Mouse (Mus musculus): ENCODE data around the gene CK137956. TPM values are rescaled to one million over a fixed set of nuclear protein-coding genes. Genes with fewer than 3 reads are reported as not detected.

CK137956 gene
- polyA plus RNA-seq, 1 experiment from 2014 or later, result not detected

- Histone ChIP-seq H3K4me1 (replicated peaks; ENCODE audit: control insufficient read depth, insufficient read depth) (no peaks in the 10 kb centered on the region), H3K27ac (replicated peaks) (no peak overlapping the region), H3K36me3 (ENCODE audit: control insufficient read depth, insufficient read depth, low read length) (no peaks in the 10 kb centered on the region), H3K4me3 (ENCODE audit: low read depth, low read length) (no peak overlapping the region), H3K27me3 (ENCODE audit: control insufficient read depth, insufficient read depth, low read length) (peaks cover 7% of the 10 kb centered on the region; the same call in 1 of the 2 replicates), H3K9ac (ENCODE audit: low read length) (no peak overlapping the region), H3K9me3 (ENCODE audit: control insufficient read depth, low read length) (no peaks in the 10 kb centered on the region), H3K4me2 (replicated peaks; ENCODE audit: low read depth) (no peak overlapping the region)
- ATAC-seq (ENCODE audit: low FRiP score, low TSS enrichment) (no peak), DNase-seq (ENCODE audit: low spot score) (no peak)
- 10% methylated on average over 10 of the region's 10 CpGs for WGBS
- TF ChIP-seq CTCF (IDR thresholded peaks at IDR 0.05; ENCODE audit: low read depth) (no peak), EP300 (optimal IDR thresholded peaks at IDR 0.05) (no peak)
Observed at GRCm38 (mm10) chr4:127985874-127986273, 15.1 kb upstream of the CK137956 start.

GRCm38 (mm10) chr4:127984426-127984825 lies 13.7 kb upstream of the CK137956 start:
- 82% methylated on average over 2 of the region's 2 CpGs for WGBS
- H3K27me3 ChIP-seq (ENCODE audit: control insufficient read depth, insufficient read depth, low read length), result peaks cover 7% of the 10 kb centered on the region; the same call in 1 of the 2 replicates

GRCm38 (mm10) chr4:127981125-127981524 lies 10.4 kb upstream of the CK137956 start:
- Histone ChIP-seq H3K4me1 (replicated peaks; ENCODE audit: control insufficient read depth, insufficient read depth) (no peaks in the 10 kb centered on the region), H3K27ac (replicated peaks) (no peak overlapping the region), H3K9me3 (ENCODE audit: control insufficient read depth, low read length) (no peaks in the 10 kb centered on the region), H3K4me3 (ENCODE audit: low read depth, low read length) (no peak overlapping the region), H3K27me3 (ENCODE audit: control insufficient read depth, insufficient read depth, low read length) (no peaks in the 10 kb centered on the region), H3K4me2 (replicated peaks; ENCODE audit: low read depth) (no peak overlapping the region), H3K36me3 (ENCODE audit: control insufficient read depth, insufficient read depth, low read length) (no peaks in the 10 kb centered on the region), H3K9ac (ENCODE audit: low read length) (no peak overlapping the region)
- ATAC-seq (ENCODE audit: low FRiP score, low TSS enrichment) (no peak), DNase-seq (ENCODE audit: low spot score) (no peak)
- no peak for TF ChIP-seq CTCF (IDR thresholded peaks at IDR 0.05; ENCODE audit: low read depth)
- TF ChIP-seq EP300 (optimal IDR thresholded peaks at IDR 0.05), result no peak
- 66% methylated on average over 6 of the region's 6 CpGs for WGBS

More at GRCm38 (mm10) chr4:127984426-127984825, 13.7 kb upstream of the CK137956 start:
- Histone ChIP-seq H3K4me1 (replicated peaks; ENCODE audit: control insufficient read depth, insufficient read depth) (no peaks in the 10 kb centered on the region), H3K4me2 (replicated peaks; ENCODE audit: low read depth) (no peak overlapping the region), H3K9ac (ENCODE audit: low read length) (no peak overlapping the region), H3K9me3 (ENCODE audit: control insufficient read depth, low read length) (no peaks in the 10 kb centered on the region), H3K4me3 (ENCODE audit: low read depth, low read length) (no peak overlapping the region), H3K27ac (replicated peaks) (no peak overlapping the region), H3K36me3 (ENCODE audit: control insufficient read depth, insufficient read depth, low read length) (no peaks in the 10 kb centered on the region)
- no peak for ATAC-seq (ENCODE audit: low FRiP score, low TSS enrichment)
- TF ChIP-seq EP300 (optimal IDR thresholded peaks at IDR 0.05) (no peak), CTCF (IDR thresholded peaks at IDR 0.05; ENCODE audit: low read depth) (no peak)
- DNase-seq (ENCODE audit: low spot score), result no peak

DNA sequence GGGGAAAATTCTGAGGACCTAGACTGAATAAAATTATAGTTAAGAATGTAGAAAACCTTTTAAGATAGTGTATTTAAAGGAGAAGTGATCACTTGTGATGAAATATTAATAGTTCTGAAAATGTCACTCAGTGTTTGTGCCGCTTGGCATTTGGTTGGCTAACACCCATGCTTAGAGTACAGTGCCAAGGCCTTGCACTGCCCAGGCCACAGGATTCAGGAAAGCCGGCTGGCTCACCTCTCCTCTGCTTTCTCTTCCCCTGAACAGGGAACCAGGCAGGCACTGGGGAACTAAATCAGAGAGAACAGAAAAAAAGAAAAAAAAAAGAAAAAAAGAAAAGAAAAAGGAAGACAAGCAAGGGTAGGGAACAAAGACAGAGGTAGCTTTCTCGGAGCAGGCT lies 2.2 kb upstream of the CK137956 start:
- Histone ChIP-seq H3K4me1 (replicated peaks; ENCODE audit: control insufficient read depth, insufficient read depth) (no peaks in the 10 kb centered on the region), H3K36me3 (ENCODE audit: control insufficient read depth, insufficient read depth, low read length) (no peaks in the 10 kb centered on the region), H3K4me3 (ENCODE audit: low read depth, low read length) (no peak overlapping the region), H3K9ac (ENCODE audit: low read length) (no peak overlapping the region), H3K27ac (replicated peaks) (no peak overlapping the region), H3K4me2 (replicated peaks; ENCODE audit: low read depth) (no peak overlapping the region), H3K9me3 (ENCODE audit: control insufficient read depth, low read length) (no peaks in the 10 kb centered on the region), H3K27me3 (ENCODE audit: control insufficient read depth, insufficient read depth, low read length) (0 out of 2 replicates have a peak, but pooled peaks cover 3% of the 10 kb centered on the region)
- 81% methylated on average over 3 of the region's 3 CpGs for WGBS
- ATAC-seq (ENCODE audit: low FRiP score, low TSS enrichment) (no peak), DNase-seq (ENCODE audit: low spot score) (no peak)
- TF ChIP-seq CTCF (IDR thresholded peaks at IDR 0.05; ENCODE audit: low read depth) (no peak), EP300 (optimal IDR thresholded peaks at IDR 0.05) (no peak)

DNA sequence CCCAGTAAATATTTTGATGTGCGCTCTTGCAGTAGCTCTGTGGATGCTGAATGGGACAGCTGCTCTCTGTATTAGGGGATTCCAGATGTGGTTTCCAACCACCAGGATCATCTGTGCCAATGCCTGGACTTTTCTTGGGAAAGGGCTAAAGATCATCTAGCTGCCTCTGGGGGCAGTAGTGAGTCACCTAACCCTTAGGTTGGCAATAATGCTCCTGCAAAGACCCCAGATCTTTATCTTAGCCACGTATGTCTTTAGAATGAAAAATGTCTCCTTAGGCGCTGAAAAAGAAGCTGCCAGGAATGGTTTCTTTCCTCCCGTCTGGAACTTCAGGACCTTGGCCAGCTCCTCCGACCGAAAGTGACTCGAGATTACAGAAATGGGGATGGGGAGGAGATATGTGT lies 731 bp downstream of the CK137956 start:
- Histone ChIP-seq H3K27ac (replicated peaks) (no peak overlapping the region), H3K9me3 (ENCODE audit: control insufficient read depth, low read length) (no peaks in the 10 kb centered on the region), H3K27me3 (ENCODE audit: control insufficient read depth, insufficient read depth, low read length) (0 out of 2 replicates have a peak, but pooled peaks cover 3% of the 10 kb centered on the region), H3K36me3 (ENCODE audit: control insufficient read depth, insufficient read depth, low read length) (no peaks in the 10 kb centered on the region), H3K4me3 (ENCODE audit: low read depth, low read length) (no peak overlapping the region), H3K9ac (ENCODE audit: low read length) (no peak overlapping the region), H3K4me2 (replicated peaks; ENCODE audit: low read depth) (no peak overlapping the region), H3K4me1 (replicated peaks; ENCODE audit: control insufficient read depth, insufficient read depth) (no peaks in the 10 kb centered on the region)
- WGBS, result 4% methylated on average over 7 of the region's 7 CpGs
- DNase-seq (ENCODE audit: low spot score), result peak; percentile 55
- ATAC-seq (ENCODE audit: low FRiP score, low TSS enrichment), result no peak
- TF ChIP-seq CTCF (IDR thresholded peaks at IDR 0.05; ENCODE audit: low read depth) (peak; percentile 41), EP300 (optimal IDR thresholded peaks at IDR 0.05) (no peak)

DNA sequence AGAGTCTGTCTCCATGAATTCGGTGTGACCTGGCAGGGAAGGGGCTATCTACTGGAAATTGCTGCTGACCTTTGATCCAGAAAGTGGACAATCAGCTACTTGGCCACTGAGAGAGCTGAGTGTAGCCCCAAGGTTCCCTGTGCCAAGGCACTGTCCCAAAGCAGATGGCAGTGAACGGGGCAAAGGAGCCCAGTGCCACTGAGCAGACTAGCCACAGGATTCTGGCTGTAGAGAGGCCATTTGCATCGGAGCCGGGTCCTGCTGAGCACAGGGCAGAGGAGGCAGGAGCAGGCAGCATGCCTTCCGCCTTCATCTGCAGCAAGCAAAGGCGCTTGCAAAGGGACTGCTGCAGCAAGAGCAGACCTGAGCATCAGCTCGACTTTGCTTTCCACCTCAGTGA lies 1.6 kb downstream of the CK137956 start:
- H3K4me3 ChIP-seq (ENCODE audit: low read depth, low read length), result no peak overlapping the region
- H3K27ac ChIP-seq (replicated peaks), result no peak overlapping the region
- TF ChIP-seq EP300 (optimal IDR thresholded peaks at IDR 0.05) (no peak), CTCF (IDR thresholded peaks at IDR 0.05; ENCODE audit: low read depth) (no peak)
- 0 out of 2 replicates have a peak, but pooled peaks cover 3% of the 10 kb centered on the region for H3K27me3 ChIP-seq (ENCODE audit: control insufficient read depth, insufficient read depth, low read length)
- DNase-seq (ENCODE audit: low spot score) (no peak), ATAC-seq (ENCODE audit: low FRiP score, low TSS enrichment) (no peak)
- WGBS, result 15% methylated on average over 7 of the region's 7 CpGs
- H3K9ac ChIP-seq (ENCODE audit: low read length), result no peak overlapping the region
- no peaks in the 10 kb centered on the region for H3K4me1 ChIP-seq (replicated peaks; ENCODE audit: control insufficient read depth, insufficient read depth)
- H3K36me3 ChIP-seq (ENCODE audit: control insufficient read depth, insufficient read depth, low read length), result no peaks in the 10 kb centered on the region
- H3K9me3 ChIP-seq (ENCODE audit: control insufficient read depth, low read length), result no peaks in the 10 kb centered on the region
- no peak overlapping the region for H3K4me2 ChIP-seq (replicated peaks; ENCODE audit: low read depth)
